11 mouse cellular contexts compared by ENCODE assay signal in the genomic region with DNA sequence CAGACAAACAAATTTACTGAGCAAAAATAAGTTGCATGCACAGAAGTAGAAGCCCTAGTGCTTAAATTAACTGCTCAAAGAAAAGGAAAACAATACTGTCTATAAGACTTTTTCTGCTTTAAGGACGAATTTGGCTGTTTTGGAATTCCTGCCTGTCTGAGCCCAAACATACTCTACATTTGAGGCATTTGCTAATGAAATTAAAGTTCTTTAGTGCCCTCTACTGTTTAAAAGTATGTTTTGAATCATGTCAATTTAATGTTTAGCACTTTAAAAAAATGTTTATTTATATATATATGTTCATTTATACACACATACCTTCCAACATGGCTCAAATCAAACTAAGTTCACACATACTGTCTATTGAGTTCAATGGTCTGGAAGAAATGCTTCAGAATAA. TPM values are rescaled to one million over a fixed set of nuclear protein-coding genes. Genes with fewer than 3 reads are reported as not detected.
DNase-seq lines count a peak whose midpoint lies in the region; ATAC-seq and TF ChIP-seq lines count a peak whose summit lies in the region.
"Had no signal": no experiment of that assay in that cellular context is flagged by ENCODE, and none has a peak within 500 bp of the region (broad histone marks: within the 10 kb centered on the region; RNA-seq: fewer than 3 reads in every experiment).

No protein-coding gene starts in this region.

- no peak overlapping the region for H3K4me3 ChIP-seq in forebrain, embryonic 14.5 days (ENCODE audit: low read depth, low read length)
- no peak overlapping the region for H3K4me3 ChIP-seq in forebrain, embryonic 16.5 days (replicated peaks; ENCODE audit: low read length)
- H3K4me3 ChIP-seq in left cerebral cortex, adult 2 months, result no peak overlapping the region

- H3K36me3 ChIP-seq in forebrain, embryonic 14.5 days (ENCODE audit: control insufficient read depth, insufficient read depth, low read length), result peaks cover 18% of the 10 kb centered on the region
- no peaks in the 10 kb centered on the region for H3K36me3 ChIP-seq in forebrain, embryonic 16.5 days (ENCODE audit: control insufficient read depth, insufficient read depth)

- TF ChIP-seq CTCF in left cerebral cortex, adult 2 months (IDR thresholded peaks at IDR 0.05), result peak; percentile 67

- ATAC-seq in forebrain, embryonic 14.5 days, result no peak
- no peak for ATAC-seq in forebrain, embryonic 16.5 days

- H3K27me3 ChIP-seq in forebrain, embryonic 14.5 days (replicated peaks; ENCODE audit: control insufficient read depth, insufficient read depth, low read length), result no peaks in the 10 kb centered on the region
- H3K27me3 ChIP-seq in forebrain, embryonic 16.5 days (replicated peaks; ENCODE audit: control insufficient read depth, insufficient read depth, low read length), result no peaks in the 10 kb centered on the region

- intact Hi-C loops in left cerebral cortex, adult 2 months (cut with DNase I), result loop anchor here (2.0 to 5.0 kb wide), 3 partner anchors 155 to 243 kb away; no protein-coding TSS in a partner anchor
- intact Hi-C loops in left cerebral cortex, postnatal 25 days (cut with DNase I), result loop anchor here (5.0 kb wide), 1 partner anchor 248 kb away; no protein-coding TSS in a partner anchor

- peak; percentile 86 for DNase-seq in forebrain, embryonic 14.5 days (ENCODE audit: low spot score)
- no peak for DNase-seq in left cerebral cortex, adult 2 months (ENCODE audit: extremely low spot score in 1 of 2, low spot score in 2 of 2)
- DNase-seq in left cerebral cortex, postnatal 25 days (ENCODE audit: low spot score in 2 of 2), result no peak
- peak; percentile 67 for DNase-seq in 416B (ENCODE audit: low read depth)
- DNase-seq in brain, adult 2 months (ENCODE audit: low read depth, low spot score), result peak; percentile 47
- DNase-seq in adrenal gland, postnatal 4 days (ENCODE audit: low spot score in 2 of 2), result no peak
- DNase-seq in right cerebral cortex, postnatal 36 days (ENCODE audit: low spot score in 2 of 2), result no peak
- DNase-seq: kidney, postnatal 10 days; right cerebral cortex, postnatal 25 days had no signal

- H3K9me3 ChIP-seq in forebrain, embryonic 14.5 days (replicated peaks; ENCODE audit: control insufficient read depth, low read length), result no peaks in the 10 kb centered on the region
- H3K9me3 ChIP-seq in forebrain, embryonic 16.5 days (ENCODE audit: control insufficient read depth, low read length), result no peaks in the 10 kb centered on the region

- no peak overlapping the region for H3K9ac ChIP-seq in forebrain, embryonic 14.5 days (ENCODE audit: low read length)
- no peak overlapping the region for H3K9ac ChIP-seq in forebrain, embryonic 16.5 days (replicated peaks; ENCODE audit: low read depth, low read length)
- H3K9ac ChIP-seq: liver, embryonic 14.5 days had no signal

- no peak overlapping the region for H3K4me2 ChIP-seq in forebrain, embryonic 14.5 days (ENCODE audit: low read length)
- no peak overlapping the region for H3K4me2 ChIP-seq in forebrain, embryonic 16.5 days (ENCODE audit: low read length)

- no peaks in the 10 kb centered on the region; the same call in none of the 2 replicates for H3K4me1 ChIP-seq in forebrain, embryonic 14.5 days (ENCODE audit: control insufficient read depth, insufficient read depth, low read length)
- H3K4me1 ChIP-seq in forebrain, embryonic 16.5 days (replicated peaks; ENCODE audit: control insufficient read depth, insufficient read depth, low read length), result peaks cover 4% of the 10 kb centered on the region

- 20% methylated on average over 1 of the region's 1 CpGs for WGBS in forebrain, embryonic 14.5 days
- WGBS in forebrain, embryonic 16.5 days, result 0% methylated on average over 1 of the region's 1 CpGs

- no peak overlapping the region for H3K27ac ChIP-seq in forebrain, embryonic 14.5 days (ENCODE audit: low read depth, low read length)
- no peak overlapping the region for H3K27ac ChIP-seq in forebrain, embryonic 16.5 days (ENCODE audit: low read length)
- no peak overlapping the region for H3K27ac ChIP-seq in left cerebral cortex, adult 2 months
- H3K27ac ChIP-seq: liver, embryonic 14.5 days had no signal

RNA-seq across cellular contexts. Expression of gene Zfp609, which starts 22.8 kb away (rescaled TPM):
- 7.4 and 8.8 TPM in 2 replicates for polyA plus RNA-seq in forebrain, embryonic 14.5 days (2014; fragmentation: Nextera tagmentation; extraction: Ambion mirVana)
- polyA plus RNA-seq in forebrain, embryonic 16.5 days (2015; fragmentation: Nextera tagmentation; extraction: Ambion mirVana), result 7.7 and 8.0 TPM in 2 replicates
- total RNA-seq in left cerebral cortex, adult 2 months (2021), result 10 to 100 TPM; 48.5 to 49.1 TPM
- total RNA-seq in left cerebral cortex, postnatal 25 days (2021), result 10 to 100 TPM; 42.3 to 48.5 TPM
- 10 to 100 TPM; 46.5 to 52.7 TPM for total RNA-seq in adrenal gland, postnatal 4 days (2021)

RNA-seq across cellular contexts. Expression of gene Pclaf, which starts 39.8 kb away (rescaled TPM):
- polyA plus RNA-seq in forebrain, embryonic 14.5 days (2014; fragmentation: Nextera tagmentation; extraction: Ambion mirVana), result 57.3 and 59.0 TPM in 2 replicates
- 57.7 and 59.9 TPM in 2 replicates for polyA plus RNA-seq in forebrain, embryonic 16.5 days (2015; fragmentation: Nextera tagmentation; extraction: Ambion mirVana)
- not detected for total RNA-seq in left cerebral cortex, adult 2 months (2021)
- total RNA-seq in left cerebral cortex, postnatal 25 days (2021), result under 1 TPM; 0.53 to 0.55 TPM
- 10 to 100 TPM; 32.7 to 40.6 TPM for total RNA-seq in adrenal gland, postnatal 4 days (2021)

RNA-seq across cellular contexts. Expression of gene Trip4, which starts 58.4 kb away (rescaled TPM):
- polyA plus RNA-seq in forebrain, embryonic 14.5 days (2014; fragmentation: Nextera tagmentation; extraction: Ambion mirVana), result 25.5 and 29.4 TPM in 2 replicates
- 27.0 and 27.5 TPM in 2 replicates for polyA plus RNA-seq in forebrain, embryonic 16.5 days (2015; fragmentation: Nextera tagmentation; extraction: Ambion mirVana)
- total RNA-seq in left cerebral cortex, adult 2 months (2021), result 10 to 100 TPM; 34.3 to 36.6 TPM
- 10 to 100 TPM; 35.4 to 37.2 TPM for total RNA-seq in left cerebral cortex, postnatal 25 days (2021)
- 10 to 100 TPM; 40.0 to 40.7 TPM for total RNA-seq in adrenal gland, postnatal 4 days (2021)

RNA-seq across cellular contexts. Expression of gene Csnk1g1, which starts 58.5 kb away (rescaled TPM):
- 21.1 and 24.2 TPM in 2 replicates for polyA plus RNA-seq in forebrain, embryonic 14.5 days (2014; fragmentation: Nextera tagmentation; extraction: Ambion mirVana)
- polyA plus RNA-seq in forebrain, embryonic 16.5 days (2015; fragmentation: Nextera tagmentation; extraction: Ambion mirVana), result 26.2 and 27.8 TPM in 2 replicates
- total RNA-seq in left cerebral cortex, adult 2 months (2021), result 10 to 100 TPM; 42.3 to 47.1 TPM
- 10 to 100 TPM; 43.4 to 45.0 TPM for total RNA-seq in left cerebral cortex, postnatal 25 days (2021)
- 10 to 100 TPM; 30.3 to 33.1 TPM for total RNA-seq in adrenal gland, postnatal 4 days (2021)

Comparison
In these comparisons a context has a peak if more than half of its experiments do, and no peak if none do; other contexts are left out.
1. DNase-seq: peak in forebrain, embryonic 14.5 days (single experiment), 416B (single experiment) and brain, adult 2 months (single experiment); none in left cerebral cortex, adult 2 months (0 of 2), left cerebral cortex, postnatal 25 days (0 of 2), adrenal gland, postnatal 4 days (0 of 2) and right cerebral cortex, postnatal 36 days (0 of 2).
2. RNA of gene Pclaf, which starts 39.8 kb away (total RNA-seq): 32.7 to 40.6 TPM in adrenal gland, postnatal 4 days; 0.53 to 0.55 TPM in left cerebral cortex, postnatal 25 days and not detected in left cerebral cortex, adult 2 months; every median in the first group is over 10 times any median in the second.